Mouse (Mus musculus) liver, postnatal 0 days (tissue): ENCODE results near the gene Vti1a.

Experiments used
- CTCF ChIP-seq: sonication (generic); IDR thresholded peaks from 2 replicates; pipeline ENCODE4 v1.5.1; 2016; ENCODE audit warnings: antibody characterized with exemption, low read depth
- EP300 ChIP-seq: IDR thresholded peaks from 2 replicates; pipeline ENCODE4 v1.6.1; 2016; ENCODE audit warnings: antibody characterized with exemption, low read depth, mild to moderate bottlenecking

DNA sequence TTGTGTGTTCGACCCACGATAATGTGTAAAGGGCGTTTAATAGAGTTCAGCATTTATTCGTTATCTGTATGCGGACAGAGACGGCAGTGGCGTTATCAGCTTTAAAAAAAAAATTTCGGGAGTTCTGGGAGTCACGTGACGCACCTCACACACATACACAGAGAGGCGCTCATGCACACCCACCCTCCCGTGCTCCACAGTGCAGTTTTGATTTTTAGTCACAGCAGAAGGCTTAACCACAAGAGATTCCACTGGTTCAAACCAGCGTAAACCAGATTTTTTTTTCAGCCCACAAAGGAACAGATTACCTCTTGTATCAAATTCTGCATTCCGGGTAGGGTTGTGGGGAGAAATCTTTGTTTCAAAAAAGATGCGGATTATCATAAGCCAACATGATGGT is 68.5 kb downstream of the Vti1a start:
- TF ChIP-seq CTCF (no peak), EP300 (no peak)
